Mouse (Mus musculus): Measurements from ENCODE around the gene Homer1. TPM values are rescaled to one million over a fixed set of nuclear protein-coding genes. Genes with fewer than 3 reads are reported as not detected.

The Homer1 gene
- polyA plus RNA-seq, 1 experiment: 4.8 TPM

GRCm38 (mm10) chr13:93300581-93300980 is 1.1 kb downstream of the Homer1 start:
- Histone ChIP-seq H3ac (ENCODE audit: control insufficient read depth, insufficient read length, low read depth) (no peak overlapping the region), H3K79me3 (ENCODE audit: low read depth) (no peaks in the 10 kb centered on the region), H3K27me3 (ENCODE audit: control insufficient read depth, insufficient read depth, insufficient read length) (no peaks in the 10 kb centered on the region), H3K79me2 (ENCODE audit: control insufficient read depth, insufficient read depth) (peaks cover 10% of the 10 kb centered on the region), H3K36me3 (ENCODE audit: control insufficient read depth, insufficient read depth) (no peaks in the 10 kb centered on the region), H3K4me3 (ENCODE audit: insufficient read depth, poor library complexity, severe bottlenecking) (no peak overlapping the region)
- TF ChIP-seq MYOG (IDR thresholded peaks at IDR 0.05; ENCODE audit: control insufficient read depth, extremely low read depth, insufficient read length) (no peak), MYOD1 (IDR thresholded peaks at IDR 0.05; ENCODE audit: control insufficient read depth, insufficient read length, low read depth) (no peak), MAX (IDR thresholded peaks at IDR 0.05) (no peak), CEBPB (IDR thresholded peaks at IDR 0.05; ENCODE audit: low read depth) (no peak), CTCF (IDR thresholded peaks at IDR 0.05; ENCODE audit: control insufficient read depth, insufficient read depth, insufficient read length) (no peak), USF1 (IDR thresholded peaks at IDR 0.05; ENCODE audit: low read depth) (no peak), FOSL1 (IDR thresholded peaks at IDR 0.05; ENCODE audit: insufficient read depth, low read length, poor library complexity, severe bottlenecking) (no peak)

GRCm38 (mm10) chr13:93301060-93301459 is 1.6 kb downstream of the Homer1 start:
- H3K36me3 ChIP-seq (ENCODE audit: control insufficient read depth, insufficient read depth): no peaks in the 10 kb centered on the region
- no peaks in the 10 kb centered on the region for H3K79me3 ChIP-seq (ENCODE audit: low read depth)
- TF ChIP-seq USF1 (IDR thresholded peaks at IDR 0.05; ENCODE audit: low read depth) (no peak), MAX (IDR thresholded peaks at IDR 0.05) (no peak), CTCF (IDR thresholded peaks at IDR 0.05; ENCODE audit: control insufficient read depth, insufficient read depth, insufficient read length) (no peak), CEBPB (IDR thresholded peaks at IDR 0.05; ENCODE audit: low read depth) (no peak), FOSL1 (IDR thresholded peaks at IDR 0.05; ENCODE audit: insufficient read depth, low read length, poor library complexity, severe bottlenecking) (no peak), MYOG (IDR thresholded peaks at IDR 0.05; ENCODE audit: control insufficient read depth, extremely low read depth, insufficient read length) (no peak), MYOD1 (IDR thresholded peaks at IDR 0.05; ENCODE audit: control insufficient read depth, insufficient read length, low read depth) (no peak)

GRCm38 (mm10) chr13:93302846-93303562 is 3.6 kb downstream of the Homer1 start:
- Histone ChIP-seq H3K4me3 (ENCODE audit: insufficient read depth, poor library complexity, severe bottlenecking) (peak overlapping the region; percentile 63), H3ac (ENCODE audit: control insufficient read depth, insufficient read length, low read depth) (peak overlapping the region; percentile 49), H3K27me3 (ENCODE audit: control insufficient read depth, insufficient read depth, insufficient read length) (no peaks in the 10 kb centered on the region), H3K36me3 (ENCODE audit: control insufficient read depth, insufficient read depth) (no peaks in the 10 kb centered on the region), H3K79me3 (ENCODE audit: low read depth) (peaks cover under 1% of the 10 kb centered on the region), H3K79me2 (ENCODE audit: control insufficient read depth, insufficient read depth) (peaks cover 15% of the 10 kb centered on the region)
- TF ChIP-seq USF1 (IDR thresholded peaks at IDR 0.05; ENCODE audit: low read depth) (no peak), CTCF (IDR thresholded peaks at IDR 0.05; ENCODE audit: control insufficient read depth, insufficient read depth, insufficient read length) (no peak)

More at GRCm38 (mm10) chr13:93301060-93301459, 1.6 kb downstream of the Homer1 start:
- Histone ChIP-seq H3ac (ENCODE audit: control insufficient read depth, insufficient read length, low read depth) (no peak overlapping the region), H3K79me2 (ENCODE audit: control insufficient read depth, insufficient read depth) (peaks cover 13% of the 10 kb centered on the region), H3K27me3 (ENCODE audit: control insufficient read depth, insufficient read depth, insufficient read length) (no peaks in the 10 kb centered on the region), H3K4me3 (ENCODE audit: insufficient read depth, poor library complexity, severe bottlenecking) (no peak overlapping the region)

GRCm38 (mm10) chr13:93303563-93304250 is 4.3 kb downstream of the Homer1 start:
- Histone ChIP-seq H3ac (ENCODE audit: control insufficient read depth, insufficient read length, low read depth) (peak overlapping the region; percentile 80), H3K79me3 (ENCODE audit: low read depth) (peaks cover 5% of the 10 kb centered on the region)
- peak; percentile 19 for TF ChIP-seq MAX (IDR thresholded peaks at IDR 0.05)
- no peak for TF ChIP-seq MYOD1 (IDR thresholded peaks at IDR 0.05; ENCODE audit: control insufficient read depth, insufficient read length, low read depth)
- TF ChIP-seq CEBPB (IDR thresholded peaks at IDR 0.05; ENCODE audit: low read depth): no peak
- peak; percentile 27 for TF ChIP-seq CTCF (IDR thresholded peaks at IDR 0.05; ENCODE audit: control insufficient read depth, insufficient read depth, insufficient read length)
- TF ChIP-seq MYOG (IDR thresholded peaks at IDR 0.05; ENCODE audit: control insufficient read depth, extremely low read depth, insufficient read length): no peak
- peak; percentile 42 for TF ChIP-seq USF1 (IDR thresholded peaks at IDR 0.05; ENCODE audit: low read depth)
- no peak for TF ChIP-seq FOSL1 (IDR thresholded peaks at IDR 0.05; ENCODE audit: insufficient read depth, low read length, poor library complexity, severe bottlenecking)

GRCm38 (mm10) chr13:93304251-93305001 is 5.0 kb downstream of the Homer1 start:
- H3K36me3 ChIP-seq (ENCODE audit: control insufficient read depth, insufficient read depth): no peaks in the 10 kb centered on the region
- TF ChIP-seq MAX (IDR thresholded peaks at IDR 0.05): no peak
- TF ChIP-seq FOSL1 (IDR thresholded peaks at IDR 0.05; ENCODE audit: insufficient read depth, low read length, poor library complexity, severe bottlenecking): no peak
- H3K4me3 ChIP-seq (ENCODE audit: insufficient read depth, poor library complexity, severe bottlenecking): peak overlapping the region; percentile 63
- H3K79me3 ChIP-seq (ENCODE audit: low read depth): peaks cover 5% of the 10 kb centered on the region
- H3ac ChIP-seq (ENCODE audit: control insufficient read depth, insufficient read length, low read depth): peak overlapping the region; percentile 80
- H3K27me3 ChIP-seq (ENCODE audit: control insufficient read depth, insufficient read depth, insufficient read length): no peaks in the 10 kb centered on the region
- H3K79me2 ChIP-seq (ENCODE audit: control insufficient read depth, insufficient read depth): peaks cover 23% of the 10 kb centered on the region

More at GRCm38 (mm10) chr13:93303563-93304250, 4.3 kb downstream of the Homer1 start:
- Histone ChIP-seq H3K79me2 (ENCODE audit: control insufficient read depth, insufficient read depth) (peaks cover 22% of the 10 kb centered on the region), H3K36me3 (ENCODE audit: control insufficient read depth, insufficient read depth) (no peaks in the 10 kb centered on the region), H3K27me3 (ENCODE audit: control insufficient read depth, insufficient read depth, insufficient read length) (no peaks in the 10 kb centered on the region), H3K4me3 (ENCODE audit: insufficient read depth, poor library complexity, severe bottlenecking) (peak overlapping the region; percentile 63)
